Mouse (Mus musculus): Measurements from ENCODE around the gene Tlcd2. TPM values are rescaled to one million over a fixed set of nuclear protein-coding genes. Genes with fewer than 3 reads are reported as not detected.

Tlcd2 gene
- polyA plus RNA-seq, 1 experiment from 2014 or later = 10.6 TPM

DNA sequence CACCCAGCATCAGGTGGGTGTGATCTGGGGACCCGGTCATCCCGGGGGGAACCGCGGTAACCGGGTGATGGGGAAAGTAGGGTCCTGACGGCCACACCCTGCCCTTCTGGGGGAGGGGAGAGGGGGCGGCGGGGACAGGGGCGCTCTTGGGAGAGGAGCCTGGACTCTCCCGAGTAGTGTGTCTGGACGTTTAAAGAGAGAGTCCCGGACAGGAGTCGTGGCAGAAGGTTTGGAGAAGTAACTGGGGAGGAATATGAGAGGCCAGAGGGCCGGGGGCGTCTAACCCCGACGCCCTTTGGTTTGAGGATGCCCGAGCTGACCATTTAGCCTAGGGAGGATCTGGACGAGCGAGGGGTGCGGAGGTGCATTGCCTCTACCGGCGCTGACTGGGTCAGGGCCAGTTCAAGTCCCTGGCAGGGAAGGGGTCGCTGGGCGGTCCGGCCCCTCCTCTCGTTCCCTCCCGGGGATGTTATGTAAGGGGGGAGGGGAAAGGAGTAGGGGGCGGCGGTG, 283 bp downstream of the Tlcd2 start:
- WGBS = under 1% methylated on average over 30 of the region's 30 CpGs
- DNase-seq (ENCODE audit: low spot score) = no peak
- H3K27ac ChIP-seq (replicated peaks) = peak overlapping the region; percentile 90
- H3K4me1 ChIP-seq = peaks cover 42% of the 10 kb centered on the region
- H3K36me3 ChIP-seq = peaks cover 15% of the 10 kb centered on the region
- H3K4me3 ChIP-seq = peak overlapping the region; percentile 76
- H3K27me3 ChIP-seq (ENCODE audit: low read depth, poor library complexity, severe bottlenecking) = peaks cover 10% of the 10 kb centered on the region; the same call in 1 of the 2 replicates
- H3K9me3 ChIP-seq (replicated peaks) = no peaks in the 10 kb centered on the region

GRCm38 (mm10) chr11:75462253-75462783, 803 bp downstream of the Tlcd2 start:
- no peak for DNase-seq (ENCODE audit: low spot score)
- peaks cover 10% of the 10 kb centered on the region; the same call in 1 of the 2 replicates for H3K27me3 ChIP-seq (ENCODE audit: low read depth, poor library complexity, severe bottlenecking)
- no peaks in the 10 kb centered on the region for H3K9me3 ChIP-seq (replicated peaks)
- peak overlapping the region; percentile 76 for H3K4me3 ChIP-seq
- peaks cover 43% of the 10 kb centered on the region for H3K4me1 ChIP-seq
- H3K36me3 ChIP-seq = peaks cover 15% of the 10 kb centered on the region
- 3% methylated on average over 16 of the region's 16 CpGs for WGBS
- H3K27ac ChIP-seq (replicated peaks) = peak overlapping the region; percentile 90

GRCm38 (mm10) chr11:75462865-75463336, 1.4 kb downstream of the Tlcd2 start:
- H3K4me3 ChIP-seq = peak overlapping the region; percentile 76
- WGBS = 6% methylated on average over 9 of the region's 9 CpGs
- H3K4me1 ChIP-seq = peaks cover 49% of the 10 kb centered on the region
- peaks cover 10% of the 10 kb centered on the region; the same call in 1 of the 2 replicates for H3K27me3 ChIP-seq (ENCODE audit: low read depth, poor library complexity, severe bottlenecking)
- H3K36me3 ChIP-seq = peaks cover 15% of the 10 kb centered on the region
- DNase-seq (ENCODE audit: low spot score) = peak; percentile 74
- H3K27ac ChIP-seq (replicated peaks) = no peak overlapping the region
- H3K9me3 ChIP-seq (replicated peaks) = no peaks in the 10 kb centered on the region

DNA sequence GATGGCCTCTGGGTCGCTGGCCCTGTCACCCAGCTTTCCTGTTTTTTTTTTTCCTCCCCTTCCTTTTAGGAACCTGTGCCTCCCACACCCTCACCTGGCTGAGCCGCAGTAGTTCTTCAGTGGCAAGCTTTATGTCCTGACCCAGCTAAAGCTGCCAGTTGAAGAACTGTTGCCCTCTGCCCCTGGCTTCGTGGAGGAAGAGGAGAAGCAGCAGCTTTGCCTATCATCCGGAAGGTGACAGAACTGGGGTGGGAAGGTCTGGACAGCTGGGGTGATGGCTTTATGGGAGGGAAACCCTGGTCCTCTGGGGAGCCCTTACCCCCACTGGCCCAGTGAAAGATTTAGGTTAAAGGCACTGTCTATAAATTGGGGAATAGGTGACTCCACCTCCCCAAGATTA, 2.1 kb downstream of the Tlcd2 start:
- Histone ChIP-seq H3K4me3 (peak overlapping the region; percentile 76; the same call in 1 of the 2 replicates), H3K27me3 (ENCODE audit: low read depth, poor library complexity, severe bottlenecking) (peaks cover 15% of the 10 kb centered on the region), H3K36me3 (peaks cover 15% of the 10 kb centered on the region), H3K27ac (replicated peaks) (no peak overlapping the region), H3K4me1 (peaks cover 52% of the 10 kb centered on the region), H3K9me3 (replicated peaks) (no peaks in the 10 kb centered on the region)
- 79% methylated on average over 4 of the region's 4 CpGs for WGBS
- DNase-seq (ENCODE audit: low spot score) = no peak

DNA sequence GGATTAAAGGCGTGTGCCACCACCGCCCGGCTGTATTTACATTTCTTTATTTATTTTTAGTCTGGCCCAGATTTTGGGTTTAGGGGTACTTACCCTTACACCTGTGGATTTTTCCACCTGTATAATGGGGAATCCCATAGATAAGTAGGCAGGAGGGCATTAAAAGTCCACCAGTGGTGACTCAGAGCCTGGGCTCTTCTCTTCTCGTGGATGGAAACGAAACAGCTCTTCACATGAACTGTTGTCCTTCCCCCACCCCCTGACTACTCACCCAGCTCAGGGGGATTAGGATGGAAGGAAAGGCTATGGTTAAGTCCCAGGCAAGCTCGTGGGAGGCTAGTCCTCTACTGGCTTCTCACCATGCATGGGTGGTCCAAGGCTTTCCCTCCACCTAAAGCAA, 2.9 kb downstream of the Tlcd2 start:
- H3K9me3 ChIP-seq (replicated peaks) = no peaks in the 10 kb centered on the region
- H3K27me3 ChIP-seq (ENCODE audit: low read depth, poor library complexity, severe bottlenecking) = peaks cover 23% of the 10 kb centered on the region
- DNase-seq (ENCODE audit: low spot score) = no peak
- peaks cover 47% of the 10 kb centered on the region for H3K4me1 ChIP-seq
- H3K4me3 ChIP-seq = no peak overlapping the region
- no peak overlapping the region for H3K27ac ChIP-seq (replicated peaks)
- 86% methylated on average over 6 of the region's 6 CpGs for WGBS
- peaks cover 15% of the 10 kb centered on the region for H3K36me3 ChIP-seq

GRCm38 (mm10) chr11:75465051-75465450, 3.5 kb downstream of the Tlcd2 start:
- peaks cover 15% of the 10 kb centered on the region for H3K36me3 ChIP-seq
- 84% methylated on average over 6 of the region's 6 CpGs for WGBS
- no peak overlapping the region for H3K4me3 ChIP-seq
- peaks cover 41% of the 10 kb centered on the region for H3K4me1 ChIP-seq
- no peak overlapping the region for H3K27ac ChIP-seq (replicated peaks)
- peaks cover 25% of the 10 kb centered on the region for H3K27me3 ChIP-seq (ENCODE audit: low read depth, poor library complexity, severe bottlenecking)
- DNase-seq (ENCODE audit: low spot score) = no peak
- no peaks in the 10 kb centered on the region for H3K9me3 ChIP-seq (replicated peaks)

GRCm38 (mm10) chr11:75466731-75467505, 5.4 kb downstream of the Tlcd2 start:
- Histone ChIP-seq H3K9me3 (replicated peaks) (no peaks in the 10 kb centered on the region), H3K4me3 (no peak overlapping the region), H3K36me3 (peaks cover 15% of the 10 kb centered on the region), H3K27me3 (ENCODE audit: low read depth, poor library complexity, severe bottlenecking) (peaks cover 25% of the 10 kb centered on the region), H3K4me1 (peaks cover 30% of the 10 kb centered on the region), H3K27ac (replicated peaks) (no peak overlapping the region)
- WGBS = 95% methylated on average over 4 of the region's 4 CpGs
- DNase-seq (ENCODE audit: low spot score) = no peak

DNA sequence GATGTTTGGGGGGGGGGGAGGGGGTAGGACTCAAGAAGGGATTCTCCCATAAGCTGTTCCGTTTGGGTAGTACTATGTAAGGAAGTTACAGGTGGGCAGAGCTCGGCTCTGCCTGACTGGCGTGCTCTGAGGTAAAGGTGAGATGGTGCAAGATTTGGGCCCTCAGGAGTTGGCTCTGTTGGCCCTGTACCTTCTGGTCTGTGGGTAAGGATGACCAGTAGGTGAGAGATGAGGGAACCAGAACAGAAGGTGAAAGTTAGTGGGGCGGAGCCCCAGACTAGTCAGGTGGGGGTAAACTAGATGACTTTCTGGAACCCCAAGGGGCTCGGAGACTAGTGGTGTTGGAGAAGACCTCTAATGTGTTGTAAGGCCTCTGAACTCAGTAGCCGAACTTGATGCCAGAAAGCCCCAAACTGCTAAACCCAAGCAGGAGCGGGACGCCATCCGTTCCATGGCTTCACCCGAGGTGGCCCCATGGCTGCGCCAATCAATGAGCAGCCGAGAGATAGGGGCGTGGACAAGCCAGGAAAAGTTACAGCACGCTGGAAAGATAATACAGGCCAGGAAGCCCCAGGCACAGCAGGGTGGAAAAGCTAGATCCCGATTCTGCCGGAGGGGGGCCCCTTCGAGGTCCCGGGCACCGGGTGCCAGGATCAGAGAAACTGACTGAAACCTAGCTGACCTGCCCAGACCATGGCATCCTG, 6.1 kb downstream of the Tlcd2 start:
- H3K36me3 ChIP-seq = peaks cover 15% of the 10 kb centered on the region
- H3K4me3 ChIP-seq = peak overlapping the region; percentile 55
- peaks cover 22% of the 10 kb centered on the region for H3K4me1 ChIP-seq
- peak; percentile 56 for DNase-seq (ENCODE audit: low spot score)
- 14% methylated on average over 19 of the region's 19 CpGs for WGBS
- peak overlapping the region; percentile 69 for H3K27ac ChIP-seq (replicated peaks)
- H3K27me3 ChIP-seq (ENCODE audit: low read depth, poor library complexity, severe bottlenecking) = peaks cover 19% of the 10 kb centered on the region
- no peaks in the 10 kb centered on the region for H3K9me3 ChIP-seq (replicated peaks)

GRCm38 (mm10) chr11:75468410-75468809, 6.9 kb downstream of the Tlcd2 start:
- H3K27ac ChIP-seq (replicated peaks) = peak overlapping the region; percentile 69
- 71% methylated on average over 7 of the region's 7 CpGs for WGBS

GRCm38 (mm10) chr11:75469261-75469660, 7.7 kb downstream of the Tlcd2 start:
- Histone ChIP-seq H3K4me1 (peaks cover 12% of the 10 kb centered on the region), H3K9me3 (replicated peaks) (no peaks in the 10 kb centered on the region), H3K36me3 (peaks cover 15% of the 10 kb centered on the region), H3K27ac (replicated peaks) (no peak overlapping the region), H3K27me3 (ENCODE audit: low read depth, poor library complexity, severe bottlenecking) (peaks cover 15% of the 10 kb centered on the region), H3K4me3 (no peak overlapping the region)
- WGBS = 88% methylated on average over 4 of the region's 4 CpGs
- DNase-seq (ENCODE audit: low spot score) = no peak

More at GRCm38 (mm10) chr11:75468410-75468809, 6.9 kb downstream of the Tlcd2 start:
- Histone ChIP-seq H3K36me3 (peaks cover 15% of the 10 kb centered on the region), H3K9me3 (replicated peaks) (no peaks in the 10 kb centered on the region), H3K4me3 (peak overlapping the region; percentile 55), H3K4me1 (peaks cover 15% of the 10 kb centered on the region), H3K27me3 (ENCODE audit: low read depth, poor library complexity, severe bottlenecking) (peaks cover 15% of the 10 kb centered on the region)
- no peak for DNase-seq (ENCODE audit: low spot score)

- WGBS = 89% methylated on average over 3 of the region's 3 CpGs
- H3K36me3 ChIP-seq = peaks cover 3% of the 10 kb centered on the region; the same call in 1 of the 2 replicates
- DNase-seq (ENCODE audit: low spot score) = no peak
These were observed 9.2 kb downstream of the Tlcd2 start for GRCm38 (mm10) chr11:75470675-75471074.

GRCm38 (mm10) chr11:75472469-75473081, 11.1 kb downstream of the Tlcd2 start:
- no peak overlapping the region for H3K4me3 ChIP-seq
- H3K27ac ChIP-seq (replicated peaks) = no peak overlapping the region
- H3K9me3 ChIP-seq (replicated peaks) = no peaks in the 10 kb centered on the region
- H3K4me1 ChIP-seq = peaks cover 9% of the 10 kb centered on the region
- WGBS = 87% methylated on average over 11 of the region's 11 CpGs
- H3K27me3 ChIP-seq (ENCODE audit: low read depth, poor library complexity, severe bottlenecking) = peaks cover 15% of the 10 kb centered on the region
- H3K36me3 ChIP-seq = no peaks in the 10 kb centered on the region
- DNase-seq (ENCODE audit: low spot score) = no peak

More at GRCm38 (mm10) chr11:75470675-75471074, 9.2 kb downstream of the Tlcd2 start:
- Histone ChIP-seq H3K27ac (replicated peaks) (no peak overlapping the region), H3K9me3 (replicated peaks) (no peaks in the 10 kb centered on the region), H3K4me3 (no peak overlapping the region), H3K4me1 (peaks cover 12% of the 10 kb centered on the region), H3K27me3 (ENCODE audit: low read depth, poor library complexity, severe bottlenecking) (peaks cover 15% of the 10 kb centered on the region)

Measured in midbrain, embryonic 10.5 days (tissue).